Comparison of ENCODE assay signal across 8 mouse cellular contexts in the genomic region with DNA sequence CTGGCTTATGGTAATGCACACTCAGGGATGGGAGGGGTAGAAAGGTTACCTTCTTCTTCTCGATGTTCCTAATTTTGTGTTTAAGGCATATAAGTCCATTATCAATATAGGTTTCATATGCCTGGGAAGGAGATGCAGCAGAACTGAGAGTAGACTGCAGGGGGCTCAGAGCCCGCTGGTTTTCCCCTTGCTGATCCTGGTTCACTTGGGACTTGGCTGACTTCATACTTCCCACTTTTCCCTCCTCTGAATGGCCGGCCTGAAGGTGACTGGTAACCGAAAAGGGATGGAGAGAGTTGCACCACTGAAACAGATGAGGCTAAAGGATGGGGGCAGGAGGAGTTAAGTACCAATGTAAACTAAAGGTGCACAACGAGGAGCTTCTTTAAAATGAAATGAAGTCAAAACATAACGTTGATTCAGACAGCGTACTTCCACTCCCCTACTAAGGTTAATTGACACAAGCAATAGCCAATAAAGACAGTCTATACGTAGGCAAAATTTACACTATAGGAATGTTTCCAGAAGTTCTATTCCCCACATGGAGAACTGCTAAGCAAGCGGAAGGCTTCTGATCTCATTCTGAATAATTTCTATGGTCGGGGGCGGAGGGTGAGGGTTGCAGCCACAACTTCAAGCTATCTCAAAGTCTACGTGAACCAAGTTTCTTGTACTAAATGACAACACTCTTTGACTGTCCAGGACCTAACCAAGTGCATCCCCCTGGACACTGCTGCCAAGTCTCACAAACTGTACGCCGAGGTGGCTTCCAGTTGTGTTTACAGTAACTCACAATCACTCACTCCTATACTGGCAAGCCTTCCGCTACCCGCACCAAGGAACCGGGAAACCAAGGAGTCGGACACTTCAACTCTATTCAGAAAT. TPM values are rescaled to one million over a fixed set of nuclear protein-coding genes. Genes with fewer than 3 reads are reported as not detected.
A peak's percentile ranks its signal among the peaks of the same experiment; 100 is the strongest.
DNase-seq lines count a peak whose midpoint lies in the region; ATAC-seq and TF ChIP-seq lines count a peak whose summit lies in the region.

No protein-coding gene starts in this region.

- H3K4me1 ChIP-seq in heart, embryonic 12.5 days (replicated peaks) = 0 out of 2 replicates have a peak, but pooled peaks cover 3% of the 10 kb centered on the region
- no peaks in the 10 kb centered on the region; a peak in 1 of 4 replicates for H3K4me1 ChIP-seq in ES-E14 (ENCODE audit: control insufficient read depth in 2 of 2, insufficient read depth in 2 of 2, low read length in 2 of 2, poor library complexity in 1 of 2)
- H3K4me1 ChIP-seq in embryonic facial prominence, embryonic 15.5 days = peaks cover 7% of the 10 kb centered on the region

- peak overlapping the region; percentile 94 for H3K4me2 ChIP-seq in heart, embryonic 12.5 days
- H3K4me2 ChIP-seq in embryonic facial prominence, embryonic 15.5 days (replicated peaks) = peak overlapping the region; percentile 63

- no peaks in the 10 kb centered on the region for H3K27me3 ChIP-seq in heart, embryonic 12.5 days (replicated peaks)
- no peaks in the 10 kb centered on the region for H3K27me3 ChIP-seq in embryonic facial prominence, embryonic 15.5 days

- no peaks in the 10 kb centered on the region for H3K36me3 ChIP-seq in heart, embryonic 12.5 days
- no peaks in the 10 kb centered on the region for H3K36me3 ChIP-seq in ES-E14 (ENCODE audit: control insufficient read depth, insufficient read depth, low read length, poor library complexity, severe bottlenecking)
- no peaks in the 10 kb centered on the region for H3K36me3 ChIP-seq in embryonic facial prominence, embryonic 15.5 days

- H3K27ac ChIP-seq in heart, embryonic 12.5 days (ENCODE audit: poor library complexity, severe bottlenecking) = peak overlapping the region; percentile 83
- H3K27ac ChIP-seq in ES-E14 (ENCODE audit: insufficient read depth, low read depth, low read length, poor library complexity, severe bottlenecking) = no peak overlapping the region
- H3K27ac ChIP-seq in embryonic facial prominence, embryonic 15.5 days (replicated peaks) = peak overlapping the region; percentile 85

- no peak for DNase-seq in heart, adult 11 months
- no peak for DNase-seq in ES-E14 (ENCODE audit: low read depth, low spot score)
- peak; percentile 26 for DNase-seq in lung, postnatal 10 days
- peak; percentile 10 to 17 for DNase-seq in spleen, postnatal 10 days (ENCODE audit: low spot score in 2 of 2)
- DNase-seq in gastrocnemius, postnatal 4 days (ENCODE audit: low spot score in 2 of 2) = no peak

- H3K9ac ChIP-seq in heart, embryonic 12.5 days = peak overlapping the region; percentile 89
- peak overlapping the region; percentile 82 for H3K9ac ChIP-seq in ES-E14 (ENCODE audit: insufficient read depth, low read depth, low read length, poor library complexity, severe bottlenecking)
- H3K9ac ChIP-seq in embryonic facial prominence, embryonic 15.5 days = peak overlapping the region; percentile 65

- 11% methylated on average over 18 of the region's 18 CpGs for WGBS in heart, embryonic 12.5 days
- 6% methylated on average over 18 of the region's 18 CpGs for WGBS in embryonic facial prominence, embryonic 15.5 days

- peak overlapping the region; percentile 79 for H3K4me3 ChIP-seq in heart, embryonic 12.5 days
- H3K4me3 ChIP-seq in ES-E14 (ENCODE audit: insufficient read depth in 1 of 2, low read depth in 1 of 2, low read length in 2 of 2, poor library complexity in 1 of 2, severe bottlenecking in 1 of 2) = peak overlapping the region; percentile 82 to 89
- H3K4me3 ChIP-seq in embryonic facial prominence, embryonic 15.5 days (replicated peaks) = peak overlapping the region; percentile 75

- no peaks in the 10 kb centered on the region for H3K9me3 ChIP-seq in heart, embryonic 12.5 days (replicated peaks)
- no peaks in the 10 kb centered on the region for H3K9me3 ChIP-seq in ES-E14 (ENCODE audit: control insufficient read depth, insufficient read depth, low read depth, low read length)
- no peaks in the 10 kb centered on the region for H3K9me3 ChIP-seq in embryonic facial prominence, embryonic 15.5 days (replicated peaks)

- in situ Hi-C loops in ES-E14 (cut with MboI; ENCODE audit: low sequenced_read_pairs in 2 of 2, unreplicated experiment in 2 of 2) = no loop called here

- ATAC-seq in heart, embryonic 12.5 days (ENCODE audit: insufficient number of reproducible peaks, low FRiP score) = no peak; the same call in 1 of the 2 replicates
- 0 out of 2 replicates have a peak, but pooled peaks have one; percentile 1 for ATAC-seq in embryonic facial prominence, embryonic 15.5 days (ENCODE audit: insufficient number of reproducible peaks, low FRiP score, low TSS enrichment, low read depth)
- peak; percentile 0 for ATAC-seq in inflammation-experienced regulatory T-cells, adult 6 months

TF ChIP-seq in ES-E14, 5 proteins besides CTCF, POLR2A, EP300 and RAD21:
- TF ChIP-seq ZNF384 (IDR thresholded peaks at IDR 0.05; ENCODE audit: low read depth, low read length) (no peak), CHD2 (IDR thresholded peaks at IDR 0.05; ENCODE audit: low read depth, low read length) (no peak), HCFC1 (IDR thresholded peaks at IDR 0.05; ENCODE audit: borderline replicate concordance, insufficient read depth, low read length) (no peak), ZC3H11A (IDR thresholded peaks at IDR 0.05; ENCODE audit: borderline replicate concordance, low read depth, low read length) (no peak), MAFK (IDR thresholded peaks at IDR 0.05; ENCODE audit: insufficient read depth, low read depth, low read length) (no peak)

RNA-seq across cellular contexts. Expression of a gene that starts 0.9 kb away (rescaled TPM):
- polyA plus RNA-seq in heart, embryonic 12.5 days (2016; fragmentation: Nextera tagmentation; extraction: Ambion mirVana) = 18.0 and 18.3 TPM in 2 replicates
- total RNA-seq in ES-E14 (2012; rRNA removed) = 24.8 and 25.7 TPM in 2 replicates
- 12.3 TPM in 2 replicates for polyA plus RNA-seq in embryonic facial prominence, embryonic 15.5 days (2015; fragmentation: Nextera tagmentation; extraction: Ambion mirVana)
- 1 to 10 TPM; 3.2 to 6.0 (median 3.5) TPM for polyA plus RNA-seq in inflammation-experienced regulatory T-cells, adult 6 months (2017; shearing (Covaris generic))
- 10 to 100 TPM; 17.9 to 20.2 TPM for total RNA-seq in gastrocnemius, postnatal 4 days (2021)

RNA-seq across cellular contexts. Expression of a gene that starts 51.1 kb away (rescaled TPM):
- 90.9 and 95.6 TPM in 2 replicates for polyA plus RNA-seq in heart, embryonic 12.5 days (2016; fragmentation: Nextera tagmentation; extraction: Ambion mirVana)
- total RNA-seq in ES-E14 (2012; rRNA removed) = 193 and 205 TPM in 2 replicates
- 70.7 and 76.4 TPM in 2 replicates for polyA plus RNA-seq in embryonic facial prominence, embryonic 15.5 days (2015; fragmentation: Nextera tagmentation; extraction: Ambion mirVana)
- 10 to 100 TPM; 61.7 to 81.8 (median 61.8) TPM for polyA plus RNA-seq in inflammation-experienced regulatory T-cells, adult 6 months (2017; shearing (Covaris generic))
- total RNA-seq in gastrocnemius, postnatal 4 days (2021) = 10 to 100 TPM in 1 of 2 experiments, 1 to 10 TPM in 1; 8.3 to 12.0 TPM

Comparison
In these comparisons a context has a peak if more than half of its experiments do, and no peak if none do; other contexts are left out.
1. DNase-seq: peak in lung, postnatal 10 days (single experiment) and spleen, postnatal 10 days (2 of 2); none in heart, adult 11 months (single experiment), ES-E14 (single experiment) and gastrocnemius, postnatal 4 days (0 of 2).
2. Peak in every context shown above with its lines, with median percentiles within 50 percentile points of each other: H3K4me3 ChIP-seq and H3K9ac ChIP-seq.